ENCODE assay signal across 12 mouse cellular contexts in genomic region chr19:12833625-12834024, GRCm38 (mm10). TPM values are rescaled to one million over a fixed set of nuclear protein-coding genes. Genes with fewer than 3 reads are reported as not detected.
DNase-seq lines count a peak whose midpoint lies in the region; ATAC-seq and TF ChIP-seq lines count a peak whose summit lies in the region.
"Had no signal": no experiment of that assay in that cellular context is flagged by ENCODE, and none has a peak within 500 bp of the region (broad histone marks: within the 10 kb centered on the region; RNA-seq: fewer than 3 reads in every experiment).

No protein-coding gene starts in this region.

- ATAC-seq in CD4-positive, CD25-positive, alpha-beta regulatory T cell, adult 4 months: peak; percentile 96
- ATAC-seq in erythroid progenitor cell, adult 5-6 weeks (replicated peaks; ENCODE audit: low FRiP score, poor library complexity, severe bottlenecking): no peak
- ATAC-seq: intestine, postnatal 0 days had no signal

- peak; percentile 7 for DNase-seq in kidney, adult 9 months
- no peak for DNase-seq in kidney, postnatal 10 days
- DNase-seq in induced T-regulatory cell, adult 2 months (ENCODE audit: low read depth): peak; percentile 84
- DNase-seq in cerebellum, postnatal 25 days: no peak
- no peak for DNase-seq in retina, embryonic 14.5 days (ENCODE audit: low spot score)
- DNase-seq: gastrocnemius, adult 2 months had no signal

- TF ChIP-seq POLR2A in myocyte (IDR thresholded peaks at IDR 0.05; ENCODE audit: insufficient read length, low read depth): no peak

- H3K79me2 ChIP-seq in myocyte (ENCODE audit: control insufficient read depth, insufficient read depth): no peaks in the 10 kb centered on the region

- H3K27me3 ChIP-seq in myocyte (ENCODE audit: control insufficient read depth, insufficient read depth, insufficient read length): no peaks in the 10 kb centered on the region

- no peak overlapping the region for H3ac ChIP-seq in myocyte (ENCODE audit: control insufficient read depth, insufficient read length)

- peak overlapping the region; percentile 59 for H3K4me2 ChIP-seq in myocyte (ENCODE audit: low read depth)

- no peak overlapping the region for H3K4me3 ChIP-seq in myocyte
- H3K4me3 ChIP-seq: gastrocnemius, adult 2 months had no signal

- no peaks in the 10 kb centered on the region for H3K36me3 ChIP-seq in myocyte (ENCODE audit: control insufficient read depth, insufficient read depth)

TF ChIP-seq in myocyte, 11 proteins besides CTCF, POLR2A, EP300 and RAD21:
- TF ChIP-seq USF1 (IDR thresholded peaks at IDR 0.05; ENCODE audit: low read depth) (peak; percentile 42), POLR2AphosphoS2 (IDR thresholded peaks at IDR 0.05; ENCODE audit: insufficient read length, low read depth) (no peak), MYOD1 (IDR thresholded peaks at IDR 0.05; ENCODE audit: control insufficient read depth in 1 of 3, insufficient read length in 2 of 3, low read depth in 2 of 3) (peak in 1 of 3 experiments; percentile 46)

RNA-seq across cellular contexts. Expression of gene Gm5244, which starts 12.9 kb away (rescaled TPM):
- polyA plus RNA-seq in CD4-positive, CD25-positive, alpha-beta regulatory T cell, adult 4 months (2017; shearing (Covaris generic)): 1 to 10 TPM in 1 of 2 experiments, not detected in 1; 1.0 TPM
- not detected for polyA plus RNA-seq in myocyte (2012; fragmentation: generic; extraction: Trizol)
- not detected in 2 replicates for total RNA-seq in erythroid progenitor cell, adult 5-6 weeks (2015; ENCODE audit: low replicate concordance)
- not detected in 2 replicates for total RNA-seq in erythroid progenitor cell, adult 5-6 weeks (2017; ENCODE audit: low replicate concordance)
- total RNA-seq: gastrocnemius, adult 2 months had no signal
- polyA plus RNA-seq: cortical plate, adult 2 months; intestine, postnatal 0 days; limb, embryonic 14.5 days had no signal

RNA-seq across cellular contexts. Expression of gene Olfr1444, which starts 23.5 kb away (rescaled TPM):
- polyA plus RNA-seq in CD4-positive, CD25-positive, alpha-beta regulatory T cell, adult 4 months (2017; shearing (Covaris generic)): under 1 TPM; 0.33 to 0.44 TPM
- polyA plus RNA-seq in myocyte (2012; fragmentation: generic; extraction: Trizol): not detected
- not detected in 2 replicates for total RNA-seq in erythroid progenitor cell, adult 5-6 weeks (2015; ENCODE audit: low replicate concordance)
- total RNA-seq in erythroid progenitor cell, adult 5-6 weeks (2017; ENCODE audit: low replicate concordance): not detected in 2 replicates
- total RNA-seq: gastrocnemius, adult 2 months had no signal
- polyA plus RNA-seq: cortical plate, adult 2 months; intestine, postnatal 0 days; limb, embryonic 14.5 days had no signal

RNA-seq across cellular contexts. Expression of gene Lpxn, which starts 37.6 kb away (rescaled TPM):
- 100 to 1,000 TPM; 220 to 255 TPM for polyA plus RNA-seq in CD4-positive, CD25-positive, alpha-beta regulatory T cell, adult 4 months (2017; shearing (Covaris generic))
- polyA plus RNA-seq in myocyte (2012; fragmentation: generic; extraction: Trizol): 0.18 TPM
- 0.84 and 2.9 TPM in 2 replicates for total RNA-seq in erythroid progenitor cell, adult 5-6 weeks (2015; ENCODE audit: low replicate concordance)
- 1.3 and 3.2 TPM in 2 replicates for total RNA-seq in erythroid progenitor cell, adult 5-6 weeks (2017; ENCODE audit: low replicate concordance)

RNA-seq across cellular contexts. Expression of gene Zfp91, which starts 37.7 kb away (rescaled TPM):
- polyA plus RNA-seq in CD4-positive, CD25-positive, alpha-beta regulatory T cell, adult 4 months (2017; shearing (Covaris generic)): 10 to 100 TPM; 21.2 to 22.9 TPM
- polyA plus RNA-seq in myocyte (2012; fragmentation: generic; extraction: Trizol): 28.9 TPM
- 101 and 140 TPM in 2 replicates for total RNA-seq in erythroid progenitor cell, adult 5-6 weeks (2015; ENCODE audit: low replicate concordance)
- 140 and 154 TPM in 2 replicates for total RNA-seq in erythroid progenitor cell, adult 5-6 weeks (2017; ENCODE audit: low replicate concordance)

RNA-seq across cellular contexts. Expression of gene Olfr1445, which starts 50.0 kb away (rescaled TPM):
- not detected for polyA plus RNA-seq in CD4-positive, CD25-positive, alpha-beta regulatory T cell, adult 4 months (2017; shearing (Covaris generic))
- not detected for polyA plus RNA-seq in myocyte (2012; fragmentation: generic; extraction: Trizol)
- not detected in 2 replicates for total RNA-seq in erythroid progenitor cell, adult 5-6 weeks (2015; ENCODE audit: low replicate concordance)
- not detected in 2 replicates for total RNA-seq in erythroid progenitor cell, adult 5-6 weeks (2017; ENCODE audit: low replicate concordance)
- total RNA-seq: gastrocnemius, adult 2 months had no signal
- polyA plus RNA-seq: cortical plate, adult 2 months; intestine, postnatal 0 days; limb, embryonic 14.5 days had no signal

Comparison
In these comparisons a context has a peak if more than half of its experiments do, and no peak if none do; other contexts are left out.
1. DNase-seq: peak in kidney, adult 9 months (single experiment) and induced T-regulatory cell, adult 2 months (single experiment); none in kidney, postnatal 10 days (single experiment), cerebellum, postnatal 25 days (0 of 2) and retina, embryonic 14.5 days (single experiment).
2. RNA of gene Lpxn, which starts 37.6 kb away (polyA plus RNA-seq): 220 to 255 TPM in CD4-positive, CD25-positive, alpha-beta regulatory T cell, adult 4 months; 0.18 TPM in myocyte (single experiment); every median in the first group is over 100 times any median in the second.